Mouse (Mus musculus) embryonic facial prominence, embryonic 14.5 days (tissue): Measurements from ENCODE around the gene Lrp1. TPM values are rescaled to one million over a fixed set of nuclear protein-coding genes. Genes with fewer than 3 reads are reported as not detected.
A peak's percentile ranks its signal among the peaks of the same experiment; 100 is the strongest.

Experiments
- ATAC-seq: fragments of 200-750 bp; cut with Nextera tagmentation; 2 replicates; pipeline ENCODE4 v1.8.0; 2017; ENCODE audit warnings: low read depth, moderate number of reproducible peaks, moderate TSS enrichment
- DNase-seq: peaks from one replicate; pipeline ENCODE4 v3.0.0-alpha.2; 2015; ENCODE audit warnings: low spot score
- H3K27ac ChIP-seq: fragments of 300-500 bp; sonication (generic); replicated peaks from 2 replicates; pipeline ENCODE4 v1.5.1; 2014; ENCODE audit warnings: low read depth, mild to moderate bottlenecking, low read length, moderate library complexity
- H3K27me3 ChIP-seq: fragments of 300-500 bp; sonication (generic); replicated peaks from 2 replicates; pipeline ENCODE4 v1.6.1; 2014; ENCODE audit warnings: low read length; ENCODE audit not compliant: control insufficient read depth, insufficient read depth
- H3K36me3 ChIP-seq: fragments of 300-500 bp; sonication (generic); 2 replicates; pipeline ENCODE4 v1.6.1; 2014; ENCODE audit warnings: low read length, mixed read lengths; ENCODE audit not compliant: control insufficient read depth, insufficient read depth
- H3K4me1 ChIP-seq: fragments of 300-500 bp; sonication (generic); 2 replicates; pipeline ENCODE4 v1.6.1; 2014; ENCODE audit warnings: antibody characterized with exemption, low read length; ENCODE audit not compliant: control insufficient read depth, insufficient read depth
- H3K4me2 ChIP-seq: fragments of 300-500 bp; sonication (generic); 2 replicates; pipeline ENCODE4 v1.6.1; 2014; ENCODE audit warnings: low read depth, mild to moderate bottlenecking, low read length, moderate library complexity, mixed read lengths
- H3K4me3 ChIP-seq: fragments of 300-500 bp; sonication (generic); 2 replicates; pipeline ENCODE4 v1.5.1; 2014; ENCODE audit warnings: low read depth, mild to moderate bottlenecking, low read length
- H3K9ac ChIP-seq: fragments of 300-500 bp; sonication (generic); 2 replicates; pipeline ENCODE4 v1.6.1; 2014; ENCODE audit warnings: low read depth, mild to moderate bottlenecking, low read length, moderate library complexity, mixed read lengths
- H3K9me3 ChIP-seq: fragments of 300-500 bp; sonication (generic); 2 replicates; pipeline ENCODE4 v1.6.1; 2016; ENCODE audit warnings: low read length; ENCODE audit not compliant: control insufficient read depth
- WGBS: fragments of 180-500 bp; shearing (Covaris S2); extraction: QIAGEN DNeasy Blood & Tissue Kit; methylation state at CpG from one replicate; pipeline ENCODE4 v1.1.7; 2014; 5-methylcytosine and 5-hydroxymethylcytosine counted together
- polyA plus RNA-seq: library from polyadenylated mRNA; unstranded; fragments of >200 nt; fragmentation: Nextera tagmentation; extraction: Ambion mirVana; gene quantifications from 2 replicates; pipeline ENCODE4 v1.2.1, GENCODE M21; 2014

Gene Lrp1
- polyA plus RNA-seq, 1 experiment from 2014 or later: 137 TPM

DNA sequence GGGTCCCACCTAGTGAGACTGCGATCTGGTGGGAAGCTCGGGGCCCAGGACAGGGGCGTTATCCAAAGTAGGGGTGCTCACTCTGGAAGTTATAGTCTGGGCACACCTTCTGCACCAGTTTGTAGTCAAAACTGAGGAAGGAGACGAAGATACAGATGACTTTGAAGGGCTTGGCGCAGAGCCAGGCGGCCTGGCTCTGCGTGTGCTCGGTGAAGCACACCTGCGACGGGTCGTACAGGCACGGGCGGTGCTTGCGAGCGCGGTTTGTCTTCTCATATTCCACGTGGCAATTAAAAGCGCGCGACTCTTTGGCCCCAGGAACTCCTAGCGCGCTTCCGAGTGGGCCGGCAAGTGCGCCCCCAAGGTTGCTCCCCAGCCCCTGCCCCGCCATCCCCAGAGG, 94.9 kb downstream of the Lrp1 start:
- WGBS: under 1% methylated on average over 20 of the region's 26 CpGs
- H3K4me1 ChIP-seq: peaks cover 35% of the 10 kb centered on the region

DNA sequence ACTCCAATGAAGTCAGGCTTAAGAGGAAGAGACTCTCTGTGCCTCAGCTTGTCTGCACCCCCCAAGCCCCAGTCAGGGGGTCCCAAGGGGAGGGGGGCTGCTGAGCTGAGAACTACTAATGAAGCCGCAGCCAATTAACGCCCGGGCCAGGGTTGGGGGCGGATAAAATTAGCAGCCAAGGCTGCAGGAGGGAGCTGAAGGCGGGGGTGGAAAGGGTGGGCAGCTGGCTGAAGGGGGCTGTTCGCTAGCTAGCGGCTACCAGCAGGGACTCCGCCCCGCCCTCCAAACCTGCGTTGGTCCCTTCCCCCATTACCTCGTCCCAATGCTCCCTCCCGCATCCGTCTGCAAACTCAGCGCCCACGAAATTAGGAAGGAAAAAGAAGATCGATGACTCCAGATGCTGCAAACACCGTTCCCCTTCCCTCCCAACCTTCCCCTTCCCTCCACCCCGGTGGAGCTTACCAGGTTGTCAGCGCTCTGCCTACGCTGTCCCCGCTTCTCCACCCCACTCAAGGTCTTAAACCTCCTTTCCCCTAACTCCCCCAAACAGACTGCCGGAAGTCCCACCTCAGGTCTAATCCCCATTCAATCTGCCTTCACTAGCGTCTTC, 96.2 kb downstream of the Lrp1 start:
- peaks cover 8% of the 10 kb centered on the region; the same call in 1 of the 2 replicates for H3K36me3 ChIP-seq
- peak overlapping the region; percentile 16; the same call in 1 of the 2 replicates for H3K4me2 ChIP-seq
- no peak overlapping the region for H3K27ac ChIP-seq
- ATAC-seq (no peak), DNase-seq (no peak)
- H3K4me3 ChIP-seq: peak overlapping the region; percentile 14; the same call in 1 of the 2 replicates
- peaks cover 33% of the 10 kb centered on the region for H3K4me1 ChIP-seq
- H3K27me3 ChIP-seq: peaks cover 66% of the 10 kb centered on the region
- WGBS: 2% methylated on average over 15 of the region's 23 CpGs
- no peaks in the 10 kb centered on the region for H3K9me3 ChIP-seq
- no peak overlapping the region for H3K9ac ChIP-seq

More for the DNA sequence above, 94.9 kb downstream of the Lrp1 start:
- H3K27me3 ChIP-seq: peaks cover 79% of the 10 kb centered on the region
- H3K27ac ChIP-seq: no peak overlapping the region
- no peaks in the 10 kb centered on the region for H3K36me3 ChIP-seq
- peak overlapping the region; percentile 49 for H3K4me2 ChIP-seq
- peak overlapping the region; percentile 28 for H3K4me3 ChIP-seq
- no peak overlapping the region for H3K9ac ChIP-seq
- peak; percentile 47 for DNase-seq
- no peaks in the 10 kb centered on the region for H3K9me3 ChIP-seq
- no peak for ATAC-seq

DNA sequence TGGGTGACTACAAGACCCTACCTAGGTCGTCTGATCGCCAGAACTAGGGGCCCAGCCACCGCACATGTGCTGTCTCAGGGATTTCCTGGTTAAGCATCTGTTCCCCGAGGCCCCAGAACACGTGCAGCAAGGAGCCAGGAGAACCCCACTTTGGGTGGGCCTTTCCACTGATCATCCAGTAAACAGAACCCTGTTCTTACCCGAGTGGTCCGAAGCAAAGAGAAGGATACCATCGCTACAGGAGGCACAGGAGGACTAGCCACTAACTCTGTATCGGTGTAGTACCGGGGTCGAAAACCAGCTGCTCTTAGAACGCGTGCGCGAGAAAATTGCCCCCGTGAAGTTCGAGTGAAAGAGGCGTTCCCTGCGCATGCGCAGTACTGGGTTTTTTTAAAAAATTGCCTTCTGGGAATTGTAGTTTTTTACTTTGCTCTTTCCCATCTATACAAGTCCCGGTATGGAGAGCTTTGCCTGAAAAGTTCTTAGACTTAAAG, 98.8 kb downstream of the Lrp1 start, which contains the start of gene Shmt2:
Shmt2 (minus strand) TSS at position 357 of the 494 bp plus-strand sequence.
- Histone ChIP-seq H3K27me3 (peaks cover 45% of the 10 kb centered on the region), H3K9me3 (no peaks in the 10 kb centered on the region), H3K36me3 (peaks cover 34% of the 10 kb centered on the region), H3K4me1 (peaks cover 33% of the 10 kb centered on the region), H3K9ac (peak within 1 kb of the TSS; percentile 66), H3K4me2 (peak within 1 kb of the TSS; percentile 92), H3K4me3 (peak within 1 kb of the TSS; percentile 58), H3K27ac (no peak within 1 kb of the TSS)
- DNase-seq (peak; percentile 96), ATAC-seq (peak; percentile 70)
- WGBS: 0% methylated on average over 21 of the region's 21 CpGs

DNA sequence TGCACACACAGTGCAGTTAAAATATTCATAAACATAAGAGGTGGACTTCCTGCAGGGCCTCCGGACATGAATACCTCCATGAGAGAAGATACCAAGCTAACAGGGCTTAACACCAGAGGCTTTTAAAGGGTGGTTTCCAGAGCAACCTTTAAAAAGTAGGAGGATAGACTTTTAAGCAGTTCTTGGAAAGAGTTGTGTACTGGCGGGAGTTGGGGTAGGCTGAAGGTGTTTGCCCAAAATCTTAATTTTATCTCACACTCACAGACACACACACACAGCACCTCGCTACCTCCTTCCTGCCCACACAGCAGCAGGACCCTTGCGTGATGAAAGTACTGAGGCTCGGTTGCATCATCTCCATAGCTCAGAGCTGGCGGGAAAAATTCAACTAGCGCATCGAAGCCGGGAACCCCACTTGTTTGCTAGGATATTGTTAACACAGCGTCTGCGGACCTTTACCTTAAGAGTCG, 99.3 kb downstream of the Lrp1 start:
- 5% methylated on average over 12 of the region's 12 CpGs for WGBS
- H3K27me3 ChIP-seq: peaks cover 40% of the 10 kb centered on the region
- peaks cover 35% of the 10 kb centered on the region for H3K36me3 ChIP-seq
- peaks cover 34% of the 10 kb centered on the region for H3K4me1 ChIP-seq
- ATAC-seq (peak; percentile 4; the same call in 1 of the 2 replicates), DNase-seq (no peak)
- no peaks in the 10 kb centered on the region for H3K9me3 ChIP-seq
- H3K9ac ChIP-seq: peak overlapping the region; percentile 66
- no peak overlapping the region for H3K27ac ChIP-seq
- peak overlapping the region; percentile 92 for H3K4me2 ChIP-seq
- H3K4me3 ChIP-seq: peak overlapping the region; percentile 58

DNA sequence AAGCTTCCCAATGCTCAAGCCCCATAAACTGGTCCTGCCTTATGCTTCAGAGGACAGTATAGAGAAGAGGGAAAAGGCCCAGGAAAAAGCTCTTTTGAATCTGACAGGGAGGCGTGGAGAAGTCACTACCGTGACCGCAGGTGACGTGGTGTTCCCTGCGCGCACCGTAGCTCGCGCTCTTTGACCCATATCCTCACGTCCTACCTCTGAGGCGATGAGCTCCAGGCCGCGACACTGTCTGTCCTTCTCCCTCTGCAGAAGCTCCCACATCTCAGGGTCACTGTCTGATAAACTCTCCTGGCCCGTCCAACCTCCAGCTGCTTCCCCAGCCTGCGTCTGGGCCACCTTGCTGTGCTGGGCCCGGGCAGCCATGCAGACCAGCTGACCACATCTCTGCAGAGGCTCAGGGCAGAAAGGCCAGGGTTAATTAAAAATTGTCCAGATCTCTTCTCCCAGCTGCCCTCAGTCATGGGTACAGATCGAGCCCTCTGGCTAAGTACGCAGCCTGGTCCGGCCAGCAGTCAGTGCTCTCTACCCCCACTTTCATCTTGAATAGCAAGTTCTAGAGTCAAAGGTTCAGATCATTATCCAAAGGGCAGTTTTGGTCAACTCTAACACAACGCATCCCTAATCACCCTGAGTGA, 100.1 kb downstream of the Lrp1 start:
- 79% methylated on average over 20 of the region's 20 CpGs for WGBS
- H3K9ac ChIP-seq: peak overlapping the region; percentile 66; the same call in 1 of the 2 replicates
- H3K4me3 ChIP-seq: peak overlapping the region; percentile 58; the same call in 1 of the 2 replicates
- no peaks in the 10 kb centered on the region for H3K9me3 ChIP-seq
- H3K27ac ChIP-seq: no peak overlapping the region
- H3K4me2 ChIP-seq: peak overlapping the region; percentile 92
- peaks cover 35% of the 10 kb centered on the region for H3K36me3 ChIP-seq
- H3K27me3 ChIP-seq: peaks cover 37% of the 10 kb centered on the region
- ATAC-seq (no peak), DNase-seq (no peak)
- peaks cover 34% of the 10 kb centered on the region for H3K4me1 ChIP-seq

DNA sequence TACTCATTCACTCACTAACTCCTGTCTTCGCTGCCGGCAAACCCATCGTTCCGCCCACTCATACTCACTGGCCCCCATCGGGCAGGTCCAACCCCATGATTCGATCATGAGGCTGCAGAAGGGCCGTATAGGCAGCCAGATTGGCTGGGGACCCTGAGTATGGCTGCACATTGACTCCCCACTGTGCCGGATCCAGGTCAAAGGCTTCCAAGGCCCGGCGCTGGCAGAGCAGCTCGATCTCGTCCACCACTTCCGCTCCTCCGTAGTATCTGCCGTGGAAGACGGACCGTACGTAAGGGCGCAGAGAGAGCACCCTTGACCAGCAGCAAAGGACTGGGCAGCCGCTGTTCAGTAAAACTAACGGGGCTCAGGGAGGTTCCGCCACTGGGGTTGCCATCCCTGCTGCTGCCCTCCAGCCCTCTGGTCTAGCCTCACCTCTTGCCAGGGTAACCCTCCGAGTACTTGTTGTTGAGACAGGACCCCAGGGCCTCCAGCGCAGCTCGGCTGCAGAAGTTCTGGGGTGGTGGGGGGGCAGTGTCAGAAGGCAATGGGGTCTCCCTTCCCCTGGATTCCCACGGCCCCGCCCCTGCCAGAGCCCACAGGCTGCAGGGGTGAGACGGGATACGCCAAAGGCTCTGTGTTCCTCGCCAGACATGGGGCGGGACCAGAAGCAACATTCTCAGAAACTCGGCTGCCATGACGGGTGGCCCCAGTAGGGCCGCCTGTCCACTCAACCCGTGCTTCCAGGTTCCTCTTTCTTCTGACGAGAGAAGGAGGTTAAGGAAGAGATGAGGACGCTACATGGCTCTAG, 100.8 kb downstream of the Lrp1 start:
- WGBS: 94% methylated on average over 36 of the region's 37 CpGs
- Histone ChIP-seq H3K4me3 (no peak overlapping the region), H3K36me3 (peaks cover 35% of the 10 kb centered on the region), H3K4me2 (peak overlapping the region; percentile 92; the same call in 1 of the 2 replicates), H3K9ac (no peak overlapping the region), H3K27ac (no peak overlapping the region), H3K9me3 (no peaks in the 10 kb centered on the region), H3K4me1 (peaks cover 33% of the 10 kb centered on the region), H3K27me3 (peaks cover 37% of the 10 kb centered on the region)
- no peak for ATAC-seq
- no peak for DNase-seq

DNA sequence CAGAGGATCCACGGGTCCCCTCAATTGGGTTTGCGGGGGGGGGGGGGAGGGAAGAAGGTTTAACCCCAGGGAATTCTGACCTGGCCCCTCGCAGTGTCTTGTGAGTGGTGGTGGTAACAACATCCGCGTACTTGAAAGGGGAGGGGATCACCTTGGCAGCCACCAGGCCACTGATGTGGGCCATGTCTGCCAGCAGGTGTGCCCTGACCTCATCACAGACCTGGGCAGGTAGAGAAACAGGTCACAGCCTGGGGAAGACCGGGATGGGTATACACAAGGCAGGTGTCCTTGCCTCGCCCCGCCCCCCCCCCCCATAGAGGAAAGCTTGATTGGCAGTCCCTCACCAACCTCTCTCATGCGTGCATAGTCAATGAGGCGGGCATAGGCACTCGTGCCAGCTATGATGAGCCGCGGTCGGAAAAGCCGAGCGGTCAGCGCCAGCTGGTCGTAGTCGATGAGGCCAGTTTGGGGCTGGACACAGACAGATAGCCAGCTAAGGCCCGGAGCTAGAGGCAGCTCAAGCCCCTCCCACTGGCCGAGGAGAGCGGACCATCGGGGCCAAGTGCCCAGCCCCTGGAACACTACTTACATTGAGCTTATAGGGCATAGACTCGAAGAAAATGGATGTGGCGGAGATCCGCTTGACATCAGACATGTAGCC, 101.8 kb downstream of the Lrp1 start:
- Histone ChIP-seq H3K9ac (no peak overlapping the region), H3K9me3 (no peaks in the 10 kb centered on the region), H3K27me3 (peaks cover 37% of the 10 kb centered on the region), H3K4me1 (peaks cover 28% of the 10 kb centered on the region), H3K27ac (no peak overlapping the region), H3K4me3 (no peak overlapping the region), H3K4me2 (no peak overlapping the region), H3K36me3 (peaks cover 35% of the 10 kb centered on the region)
- DNase-seq (no peak), ATAC-seq (no peak)
- 93% methylated on average over 25 of the region's 26 CpGs for WGBS

DNA sequence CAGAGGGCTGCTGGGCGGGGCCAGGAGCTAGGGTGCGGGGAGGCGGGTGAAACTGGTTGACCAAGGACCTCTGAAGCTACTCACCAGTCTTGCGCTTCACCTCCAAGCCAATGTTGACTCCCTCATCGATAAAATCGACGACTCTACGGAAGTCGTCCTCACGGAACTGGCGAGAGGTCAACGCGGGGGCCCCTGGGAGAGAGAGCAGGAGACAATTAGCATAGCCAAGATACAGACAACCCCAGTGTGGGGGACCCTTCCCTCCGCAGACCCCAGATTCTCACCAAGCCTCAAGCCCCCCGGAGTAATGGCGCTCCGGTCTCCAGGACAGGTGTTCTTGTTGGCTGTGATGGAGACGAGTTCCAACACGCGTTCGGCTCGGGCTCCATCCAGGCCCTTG, 103.0 kb downstream of the Lrp1 start:
- ATAC-seq: no peak
- DNase-seq: no peak
- H3K4me1 ChIP-seq: peaks cover 40% of the 10 kb centered on the region

More for the DNA sequence above, 103.0 kb downstream of the Lrp1 start:
- H3K36me3 ChIP-seq: peaks cover 35% of the 10 kb centered on the region
- H3K27ac ChIP-seq: no peak overlapping the region
- WGBS: 95% methylated on average over 22 of the region's 22 CpGs
- H3K9me3 ChIP-seq: no peaks in the 10 kb centered on the region
- no peak overlapping the region for H3K4me2 ChIP-seq
- H3K4me3 ChIP-seq: no peak overlapping the region
- H3K9ac ChIP-seq: no peak overlapping the region
- H3K27me3 ChIP-seq: peaks cover 42% of the 10 kb centered on the region
